Mouse (Mus musculus): Measurements from ENCODE around the gene Acrv1. TPM values are rescaled to one million over a fixed set of nuclear protein-coding genes. Genes with fewer than 3 reads are reported as not detected.

Acrv1 gene
- 502 TPM for polyA plus RNA-seq (2014; fragmentation: Illumina TruSeq; extraction: RNeasy Lipid Tissue Mini Kit (QIAGEN cat#74804); ENCODE audit: low read depth, low replicate concordance)

DNA sequence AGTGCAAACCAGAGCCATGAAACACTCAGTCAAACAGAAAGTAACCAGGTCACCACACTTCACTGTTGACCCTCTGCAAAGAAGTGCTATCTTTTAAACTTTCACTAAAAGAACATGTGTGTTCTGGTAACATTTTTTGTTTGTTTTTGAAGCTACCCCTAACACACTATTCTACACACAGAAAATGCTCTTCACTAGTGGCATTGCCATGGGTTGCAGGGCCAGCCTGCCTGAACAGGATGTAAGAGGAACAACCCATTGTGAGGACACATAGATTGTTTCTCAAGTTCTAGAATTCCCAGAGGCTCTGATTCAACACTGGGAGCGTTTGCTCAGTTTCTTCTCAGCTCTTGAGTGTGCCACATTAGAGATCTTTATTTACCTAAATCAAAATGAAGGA, at the start of gene Acrv1:
Gene Acrv1 (plus strand): TSS at position 301 of the 400 bp plus-strand sequence.

DNA sequence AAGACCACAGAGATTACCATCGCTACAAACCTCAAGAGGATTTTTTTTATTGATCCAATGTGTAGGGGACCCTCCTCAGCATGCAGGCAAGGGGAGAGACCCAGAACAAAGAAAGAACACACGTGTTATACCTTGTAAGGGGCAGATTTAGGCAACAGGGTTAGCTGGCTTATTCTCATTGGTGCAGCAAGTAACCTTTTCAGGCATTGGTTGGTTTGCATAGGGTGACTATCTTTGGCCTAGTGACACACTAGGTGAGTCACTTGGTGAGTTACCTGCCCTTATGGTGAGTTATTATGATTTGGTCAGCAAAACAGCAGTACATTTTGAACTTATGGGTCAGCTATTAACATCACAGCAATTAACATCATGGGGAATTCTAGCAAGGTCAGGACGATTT, 49.7 kb upstream of the Acrv1 start, which contains the start of gene A630095E13Rik:
Gene A630095E13Rik (minus strand): TSS at position 101 of the 400 bp plus-strand sequence.

DNA sequence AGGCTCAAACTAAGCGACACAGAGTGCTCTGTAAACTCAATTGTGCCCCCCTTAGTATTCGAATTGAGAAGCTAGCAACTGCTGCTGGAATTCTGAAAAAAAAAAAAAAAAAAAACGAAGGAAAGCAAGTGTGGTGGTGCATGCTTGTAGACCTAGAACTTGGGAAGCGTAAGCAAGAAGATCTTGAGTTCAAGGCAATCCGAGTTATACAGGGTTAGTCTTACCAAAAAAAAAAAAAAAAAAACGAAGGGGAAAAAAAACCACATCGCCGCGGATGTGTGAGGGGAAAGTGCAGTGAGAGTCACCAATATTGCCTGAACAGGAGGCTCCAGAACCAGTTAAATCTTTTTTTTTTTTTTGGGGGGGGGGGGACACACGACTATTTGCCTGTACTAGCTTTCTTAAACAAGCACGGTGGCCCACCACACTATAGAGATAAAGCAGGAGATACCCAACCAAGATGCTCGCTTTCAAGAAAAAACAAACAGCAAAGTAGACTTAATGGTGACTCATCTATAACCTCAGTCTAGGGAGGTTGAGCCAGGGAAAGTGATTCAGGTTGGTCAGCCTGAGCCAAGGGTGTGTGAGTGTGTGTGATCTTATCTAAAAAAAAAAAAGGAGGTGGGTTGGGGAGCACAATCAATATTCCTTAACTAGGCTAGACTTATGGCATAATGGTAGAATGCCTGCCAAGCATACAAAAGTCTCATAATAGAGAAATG, 34.2 kb downstream of the Acrv1 start, which contains the start of gene Chek1:
Gene Chek1 (minus strand): TSS at position 32 of the 722 bp plus-strand sequence.

Other genes with a start within 250 kb of the Acrv1 start
- not detected for gene Gm9513, start 217.6 kb upstream of the Acrv1 start, polyA plus RNA-seq (2014; fragmentation: Illumina TruSeq; extraction: RNeasy Lipid Tissue Mini Kit (QIAGEN cat#74804); ENCODE audit: low read depth, low replicate concordance)
- gene Gm5615, start 151.3 kb upstream of the Acrv1 start, polyA plus RNA-seq (2014; fragmentation: Illumina TruSeq; extraction: RNeasy Lipid Tissue Mini Kit (QIAGEN cat#74804); ENCODE audit: low read depth, low replicate concordance) = not detected
- not detected for gene Gm17689, start 110.6 kb upstream of the Acrv1 start, polyA plus RNA-seq (2014; fragmentation: Illumina TruSeq; extraction: RNeasy Lipid Tissue Mini Kit (QIAGEN cat#74804); ENCODE audit: low read depth, low replicate concordance)
- gene A630095E13Rik, start 49.8 kb upstream of the Acrv1 start, polyA plus RNA-seq (2014; fragmentation: Illumina TruSeq; extraction: RNeasy Lipid Tissue Mini Kit (QIAGEN cat#74804); ENCODE audit: low read depth, low replicate concordance) = 0.39 TPM
- 42.3 TPM for gene Chek1, start 33.8 kb downstream of the Acrv1 start, polyA plus RNA-seq (2014; fragmentation: Illumina TruSeq; extraction: RNeasy Lipid Tissue Mini Kit (QIAGEN cat#74804); ENCODE audit: low read depth, low replicate concordance)
- gene Stt3a, start 74.5 kb downstream of the Acrv1 start, polyA plus RNA-seq (2014; fragmentation: Illumina TruSeq; extraction: RNeasy Lipid Tissue Mini Kit (QIAGEN cat#74804); ENCODE audit: low read depth, low replicate concordance) = 220 TPM
- 45.5 TPM for gene Ei24, start 104.2 kb downstream of the Acrv1 start, polyA plus RNA-seq (2014; fragmentation: Illumina TruSeq; extraction: RNeasy Lipid Tissue Mini Kit (QIAGEN cat#74804); ENCODE audit: low read depth, low replicate concordance)
- 10.2 TPM for gene Fez1, start 128.6 kb downstream of the Acrv1 start, polyA plus RNA-seq (2014; fragmentation: Illumina TruSeq; extraction: RNeasy Lipid Tissue Mini Kit (QIAGEN cat#74804); ENCODE audit: low read depth, low replicate concordance)